Mouse (Mus musculus): ENCODE measurements around the gene 4930583I09Rik.

Gene 4930583I09Rik

GRCm38 (mm10) chr17:64802168-64802955 is 33.5 kb downstream of the 4930583I09Rik start:
- no peak for DNase-seq (ENCODE audit: low spot score)

- DNase-seq (ENCODE audit: low spot score) = no peak
Measured at GRCm38 (mm10) chr17:64792623-64793022, 43.2 kb downstream of the 4930583I09Rik start.

GRCm38 (mm10) chr17:64792076-64792475 is 43.8 kb downstream of the 4930583I09Rik start:
- DNase-seq (ENCODE audit: low spot score) = no peak

- DNase-seq (ENCODE audit: low spot score) = no peak
Measured at GRCm38 (mm10) chr17:64789175-64789574, 46.7 kb downstream of the 4930583I09Rik start.

GRCm38 (mm10) chr17:64788301-64788700 is 47.6 kb downstream of the 4930583I09Rik start:
- no peak for DNase-seq (ENCODE audit: low spot score)

GRCm38 (mm10) chr17:64785961-64786360 is 49.9 kb downstream of the 4930583I09Rik start:
- no peak for DNase-seq (ENCODE audit: low spot score)

Measured in T-cell, adult 2 months (primary cell).